Mouse (Mus musculus) liver, postnatal 0 days (tissue): ENCODE measurements at regions not wholly inside any gene's neighbourhood (a gene's known extent, or its start where the extent isn't known, plus 50 kb on each side); places are given as distances from the start of the nearest gene placed in this dataset.

Experiments used
- CTCF ChIP-seq: sonication (generic); IDR thresholded peaks from 2 replicates; pipeline ENCODE4 v1.5.1; 2016; ENCODE audit warnings: antibody characterized with exemption, low read depth
- EP300 ChIP-seq: IDR thresholded peaks from 2 replicates; pipeline ENCODE4 v1.6.1; 2016; ENCODE audit warnings: antibody characterized with exemption, low read depth, mild to moderate bottlenecking

DNA sequence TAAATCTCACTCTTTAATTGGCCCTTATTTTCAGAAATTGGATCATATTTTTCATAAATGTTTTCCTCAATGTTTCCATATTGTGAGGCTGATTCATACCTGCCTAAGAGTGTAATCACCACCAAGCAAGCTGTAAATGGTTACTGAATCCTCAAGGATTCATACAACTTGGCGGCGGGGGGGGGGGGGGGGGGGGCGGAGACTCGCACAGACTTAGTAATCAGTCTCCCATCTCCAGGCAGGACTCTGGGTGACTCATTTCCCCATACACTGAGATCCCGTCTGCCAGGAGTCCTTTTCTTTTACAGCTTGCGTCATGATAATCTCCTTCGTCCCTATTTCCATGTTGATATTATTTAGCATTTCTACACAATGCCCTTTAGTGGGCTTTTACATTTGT lies 624.7 kb downstream of the Nedd1 start:
- TF ChIP-seq CTCF (no peak), EP300 (no peak)
